Mouse (Mus musculus) heart, embryonic 13.5 days (tissue): Measurements from ENCODE around the gene Nbl1. TPM values are rescaled to one million over a fixed set of nuclear protein-coding genes. Genes with fewer than 3 reads are reported as not detected.

ENCODE experiments used
- ATAC-seq: fragments of 200-750 bp; cut with Nextera tagmentation; 2 replicates; pipeline ENCODE4 v1.8.0; 2017; ENCODE audit warnings: moderate TSS enrichment; ENCODE audit not compliant: insufficient number of reproducible peaks, low FRiP score, low TSS enrichment; ENCODE audit errors: extremely low read depth
- H3K27ac ChIP-seq: fragments of 300-500 bp; sonication (generic); replicated peaks from 2 replicates; pipeline ENCODE4 v1.5.1; 2015; ENCODE audit warnings: moderate library complexity, mild to moderate bottlenecking, inconsistent platforms
- H3K27me3 ChIP-seq: fragments of 300-500 bp; sonication (generic); replicated peaks from 2 replicates; pipeline ENCODE4 v1.6.1; 2015; ENCODE audit warnings: mild to moderate bottlenecking, inconsistent platforms
- H3K36me3 ChIP-seq: fragments of 300-500 bp; sonication (generic); 2 replicates; pipeline ENCODE4 v1.6.1; 2015; ENCODE audit warnings: mild to moderate bottlenecking, inconsistent platforms
- H3K4me1 ChIP-seq: fragments of 300-500 bp; sonication (generic); 2 replicates; pipeline ENCODE4 v1.6.1; 2015; ENCODE audit warnings: inconsistent platforms
- H3K4me2 ChIP-seq: fragments of 300-500 bp; sonication (generic); 2 replicates; pipeline ENCODE4 v1.6.1; 2015; ENCODE audit warnings: inconsistent platforms, mild to moderate bottlenecking, moderate library complexity
- H3K4me3 ChIP-seq: fragments of 300-500 bp; sonication (generic); 2 replicates; pipeline ENCODE4 v1.5.1; 2015; ENCODE audit warnings: moderate library complexity, mild to moderate bottlenecking, inconsistent platforms
- H3K9ac ChIP-seq: fragments of 300-500 bp; sonication (generic); 2 replicates; pipeline ENCODE4 v1.6.1; 2015; ENCODE audit warnings: inconsistent platforms, mild to moderate bottlenecking, moderate library complexity
- H3K9me3 ChIP-seq: fragments of 300-500 bp; sonication (generic); 2 replicates; pipeline ENCODE4 v1.6.1; 2016; ENCODE audit warnings: inconsistent platforms
- WGBS: fragments of 180-500 bp; shearing (Covaris S2); methylation state at CpG from one replicate; pipeline ENCODE4 v1.1.7; 2015; ENCODE audit warnings: mixed read lengths; 5-methylcytosine and 5-hydroxymethylcytosine counted together
- polyA plus RNA-seq: library from polyadenylated mRNA; unstranded; fragments of >200 nt; fragmentation: Nextera tagmentation; extraction: Ambion mirVana; gene quantifications from 2 replicates; pipeline ENCODE4 v1.2.1, GENCODE M21; 2015

Nbl1 gene
- polyA plus RNA-seq, 1 experiment from 2014 or later = 15.2 TPM

GRCm38 (mm10) chr4:139095406-139095805 is 2.6 kb upstream of the Nbl1 start:
- H3K27me3 ChIP-seq = peaks cover 44% of the 10 kb centered on the region
- no peak for ATAC-seq
- H3K4me3 ChIP-seq = no peak overlapping the region
- H3K27ac ChIP-seq = no peak overlapping the region
- peaks cover 28% of the 10 kb centered on the region for H3K4me1 ChIP-seq
- H3K36me3 ChIP-seq = no peaks in the 10 kb centered on the region
- H3K9ac ChIP-seq = no peak overlapping the region
- H3K9me3 ChIP-seq = no peaks in the 10 kb centered on the region
- 6% methylated on average over 1 of the region's 1 CpGs for WGBS
- no peak overlapping the region for H3K4me2 ChIP-seq

GRCm38 (mm10) chr4:139093196-139093530 is 370 bp upstream of the Nbl1 start:
- Histone ChIP-seq H3K27me3 (peaks cover 65% of the 10 kb centered on the region), H3K9me3 (no peaks in the 10 kb centered on the region), H3K9ac (peak overlapping the region; percentile 87), H3K36me3 (no peaks in the 10 kb centered on the region), H3K4me3 (peak overlapping the region; percentile 74), H3K4me1 (peaks cover 28% of the 10 kb centered on the region), H3K27ac (no peak overlapping the region), H3K4me2 (peak overlapping the region; percentile 99)
- WGBS = 22% methylated on average over 13 of the region's 13 CpGs
- no peak for ATAC-seq

GRCm38 (mm10) chr4:139091478-139092355 is 1.1 kb downstream of the Nbl1 start:
- no peak for ATAC-seq
- Histone ChIP-seq H3K36me3 (no peaks in the 10 kb centered on the region), H3K27ac (peak overlapping the region; percentile 10; the same call in 1 of the 2 replicates), H3K4me3 (peak overlapping the region; percentile 74), H3K9ac (peak overlapping the region; percentile 87), H3K4me2 (peak overlapping the region; percentile 99), H3K9me3 (no peaks in the 10 kb centered on the region), H3K4me1 (peaks cover 28% of the 10 kb centered on the region), H3K27me3 (peaks cover 78% of the 10 kb centered on the region)
- WGBS = 8% methylated on average over 28 of the region's 28 CpGs

GRCm38 (mm10) chr4:139091066-139091465 is 1.7 kb downstream of the Nbl1 start:
- Histone ChIP-seq H3K4me3 (peak overlapping the region; percentile 74; the same call in 1 of the 2 replicates), H3K4me2 (peak overlapping the region; percentile 99), H3K9ac (peak overlapping the region; percentile 87; the same call in 1 of the 2 replicates), H3K4me1 (peaks cover 28% of the 10 kb centered on the region), H3K36me3 (no peaks in the 10 kb centered on the region), H3K27me3 (peaks cover 83% of the 10 kb centered on the region), H3K9me3 (no peaks in the 10 kb centered on the region), H3K27ac (no peak overlapping the region)
- 56% methylated on average over 7 of the region's 7 CpGs for WGBS
- no peak for ATAC-seq

DNA sequence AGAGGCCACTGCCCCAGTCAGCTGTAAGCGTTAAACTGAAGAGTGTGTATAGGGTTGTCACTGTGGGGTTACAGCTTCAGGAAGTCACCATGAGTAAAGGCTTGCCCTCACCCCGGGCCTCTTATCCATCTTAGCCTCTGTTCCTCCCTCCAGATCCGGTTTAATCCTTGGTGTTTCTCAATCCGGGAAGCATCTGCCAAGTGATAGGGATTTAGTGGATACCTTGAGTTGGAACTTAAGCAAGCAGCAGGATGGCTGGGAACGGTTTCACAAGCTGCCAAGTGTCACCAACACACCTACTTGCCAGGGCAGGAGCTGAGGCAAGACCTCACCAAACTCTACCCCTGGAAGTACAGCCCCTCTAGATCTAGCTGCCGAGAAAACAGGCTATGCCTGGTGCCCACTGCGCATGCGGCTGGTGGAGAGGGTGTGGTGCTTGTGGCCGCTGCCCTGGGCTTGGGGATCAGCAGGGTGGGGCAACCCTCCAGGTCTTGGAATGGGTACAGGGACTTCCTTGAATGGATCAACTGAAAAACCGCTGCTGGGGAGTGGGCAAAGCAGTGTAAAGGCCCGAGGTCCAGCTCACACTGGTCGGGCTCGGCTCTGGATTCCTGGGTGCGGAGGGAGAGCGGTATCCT is 2.4 kb downstream of the Nbl1 start:
- peaks cover 25% of the 10 kb centered on the region for H3K4me1 ChIP-seq
- no peak overlapping the region for H3K27ac ChIP-seq
- no peak overlapping the region for H3K4me2 ChIP-seq
- ATAC-seq = no peak
- 63% methylated on average over 15 of the region's 15 CpGs for WGBS
- H3K9me3 ChIP-seq = no peaks in the 10 kb centered on the region
- H3K9ac ChIP-seq = peak overlapping the region; percentile 33; the same call in 1 of the 2 replicates
- H3K36me3 ChIP-seq = no peaks in the 10 kb centered on the region
- no peak overlapping the region for H3K4me3 ChIP-seq
- H3K27me3 ChIP-seq = peaks cover 87% of the 10 kb centered on the region

DNA sequence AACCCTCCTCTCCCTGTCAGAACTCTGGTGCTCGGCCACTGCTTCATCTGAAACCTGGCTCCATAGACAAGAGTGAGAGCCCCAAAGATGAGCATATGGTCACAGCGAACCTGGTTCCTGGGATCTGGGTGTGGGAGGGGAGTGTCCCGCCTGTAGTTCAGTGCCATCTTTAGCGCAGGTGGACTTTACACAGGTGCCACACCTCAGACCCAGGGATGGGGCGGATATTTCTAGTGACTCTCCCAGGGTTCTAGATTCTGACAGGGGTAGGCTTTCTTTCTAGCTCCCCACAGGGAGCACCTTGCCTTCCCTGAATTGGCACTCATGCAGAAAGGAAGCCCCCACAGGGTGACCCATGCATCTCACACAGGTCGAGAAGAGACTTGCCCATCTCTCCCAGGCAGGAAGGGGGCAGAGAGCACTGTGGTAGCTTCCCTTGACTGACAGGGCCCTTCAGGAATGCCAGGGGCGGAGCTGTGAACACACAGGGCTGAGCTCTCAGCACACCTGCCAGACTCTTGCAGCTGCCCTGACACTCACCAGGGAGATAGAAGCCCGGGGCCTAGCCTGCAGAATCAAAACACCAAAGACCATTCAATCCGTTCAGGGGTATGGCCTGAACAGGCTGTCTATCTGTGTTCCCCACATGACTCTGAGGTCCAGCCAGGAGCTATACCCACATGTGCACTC is 3.7 kb downstream of the Nbl1 start:
- Histone ChIP-seq H3K4me2 (no peak overlapping the region), H3K9ac (no peak overlapping the region), H3K36me3 (no peaks in the 10 kb centered on the region), H3K27me3 (peaks cover 93% of the 10 kb centered on the region), H3K27ac (no peak overlapping the region), H3K4me1 (peaks cover 22% of the 10 kb centered on the region), H3K4me3 (no peak overlapping the region), H3K9me3 (no peaks in the 10 kb centered on the region)
- no peak for ATAC-seq
- 46% methylated on average over 9 of the region's 9 CpGs for WGBS

- 61% methylated on average over 4 of the region's 4 CpGs for WGBS
- Histone ChIP-seq H3K4me1 (peaks cover 19% of the 10 kb centered on the region), H3K27ac (no peak overlapping the region), H3K4me2 (no peak overlapping the region), H3K36me3 (no peaks in the 10 kb centered on the region), H3K9ac (no peak overlapping the region), H3K9me3 (no peaks in the 10 kb centered on the region), H3K4me3 (no peak overlapping the region), H3K27me3 (peaks cover 85% of the 10 kb centered on the region)
- no peak for ATAC-seq
Observed at GRCm38 (mm10) chr4:139086984-139087383, 5.8 kb downstream of the Nbl1 start.

DNA sequence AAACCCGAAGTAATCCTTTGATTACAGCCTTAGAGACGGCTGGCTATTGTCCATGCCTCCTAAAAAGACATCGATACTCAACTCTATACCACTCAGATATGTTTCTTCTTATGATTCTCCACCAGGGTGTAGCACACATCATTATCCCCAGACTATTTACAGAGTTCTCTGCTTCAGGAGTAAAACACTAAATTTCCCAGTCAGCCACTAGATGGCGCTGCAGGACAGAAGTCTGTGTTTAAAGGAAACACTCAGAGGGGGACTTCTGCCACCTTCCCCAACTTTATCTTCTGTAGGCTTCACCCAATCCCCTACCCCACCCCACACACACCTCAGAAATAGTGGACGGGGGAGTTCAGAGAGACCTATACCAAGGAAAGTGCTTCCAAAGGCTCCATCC is 6.8 kb downstream of the Nbl1 start:
- H3K4me1 ChIP-seq = peaks cover 10% of the 10 kb centered on the region
- H3K27ac ChIP-seq = no peak overlapping the region
- H3K4me3 ChIP-seq = no peak overlapping the region
- H3K9me3 ChIP-seq = no peaks in the 10 kb centered on the region
- H3K9ac ChIP-seq = no peak overlapping the region
- H3K4me2 ChIP-seq = no peak overlapping the region
- H3K27me3 ChIP-seq = peaks cover 85% of the 10 kb centered on the region
- no peaks in the 10 kb centered on the region for H3K36me3 ChIP-seq
- no peak for ATAC-seq
- 20% methylated on average over 5 of the region's 5 CpGs for WGBS

DNA sequence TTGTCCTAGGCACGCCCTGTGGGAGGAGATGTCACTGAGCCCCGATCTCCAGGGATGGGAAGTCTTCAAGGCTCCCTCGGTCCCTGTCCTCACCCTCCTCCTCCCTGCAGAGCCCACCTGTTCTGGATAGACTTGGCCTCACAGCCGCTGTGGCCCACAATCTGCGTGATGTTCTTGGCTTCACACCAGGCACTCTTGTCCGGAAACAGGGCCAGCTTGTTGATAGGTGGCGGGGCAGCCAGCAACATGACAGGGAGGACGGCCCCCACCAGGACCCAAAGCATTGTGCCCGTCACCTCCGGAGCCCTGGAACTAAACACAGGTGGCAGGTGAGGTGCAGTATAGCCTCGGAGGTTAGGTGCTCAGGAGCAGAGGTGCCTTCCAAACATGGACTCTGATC is 7.5 kb downstream of the Nbl1 start:
- Histone ChIP-seq H3K4me2 (no peak overlapping the region), H3K4me1 (peaks cover 10% of the 10 kb centered on the region), H3K9me3 (no peaks in the 10 kb centered on the region), H3K27me3 (peaks cover 79% of the 10 kb centered on the region), H3K4me3 (no peak overlapping the region), H3K9ac (no peak overlapping the region), H3K36me3 (no peaks in the 10 kb centered on the region), H3K27ac (no peak overlapping the region)
- no peak for ATAC-seq
- WGBS = 52% methylated on average over 11 of the region's 11 CpGs

GRCm38 (mm10) chr4:139082790-139083564 is 9.8 kb downstream of the Nbl1 start:
- no peak for ATAC-seq
- Histone ChIP-seq H3K4me2 (peak overlapping the region; percentile 37), H3K27me3 (peaks cover 63% of the 10 kb centered on the region), H3K9ac (peak overlapping the region; percentile 33; the same call in 1 of the 2 replicates), H3K4me1 (peaks cover 10% of the 10 kb centered on the region), H3K9me3 (no peaks in the 10 kb centered on the region), H3K27ac (no peak overlapping the region), H3K36me3 (no peaks in the 10 kb centered on the region), H3K4me3 (no peak overlapping the region)
- WGBS = 29% methylated on average over 12 of the region's 12 CpGs
